Mouse (Mus musculus) kidney, adult 2 months (tissue): Measurements from ENCODE around the gene Snta1. TPM values are rescaled to one million over a fixed set of nuclear protein-coding genes. Genes with fewer than 3 reads are reported as not detected.

Experiments used
- DNase-seq: peaks from one replicate; pipeline ENCODE4 v3.0.0; 2021
- H3K27ac ChIP-seq: fragments of 200-500 bp; 2 replicates; pipeline ENCODE4 v1.5.1; 2012; ENCODE audit warnings: low read depth, low read length, control low read depth, inconsistent platforms; ENCODE audit not compliant: insufficient read depth
- H3K27me3 ChIP-seq: fragments of 200-500 bp; replicated peaks from 2 replicates; pipeline ENCODE4 v1.6.1; 2012; ENCODE audit warnings: mild to moderate bottlenecking, moderate library complexity, low read length, inconsistent platforms; ENCODE audit not compliant: control insufficient read depth, insufficient read depth
- H3K36me3 ChIP-seq: fragments of 200-500 bp; 2 replicates; pipeline ENCODE4 v1.6.1; 2012; ENCODE audit warnings: mild to moderate bottlenecking, moderate library complexity, low read length, inconsistent platforms; ENCODE audit not compliant: control insufficient read depth, insufficient read depth
- H3K4me1 ChIP-seq: fragments of 200-500 bp; 2 replicates; pipeline ENCODE4 v1.6.1; 2011; ENCODE audit warnings: low read length; ENCODE audit not compliant: control insufficient read depth, insufficient read depth
- H3K4me3 ChIP-seq: fragments of 200-500 bp; 2 replicates; pipeline ENCODE4 v1.5.1; 2011; ENCODE audit warnings: mild to moderate bottlenecking, low read depth, low read length, control low read depth; ENCODE audit not compliant: insufficient read depth
- CTCF ChIP-seq: fragments of 200-500 bp; conservative IDR thresholded peaks from 2 replicates; pipeline ENCODE4 v1.5.1; 2011; ENCODE audit warnings: low read depth, mild to moderate bottlenecking, control low read depth, low read length, moderate library complexity, mixed read lengths; ENCODE audit not compliant: insufficient read depth, insufficient read length
- POLR2A ChIP-seq: fragments of 200-500 bp; IDR thresholded peaks from one replicate; pipeline ENCODE4 v1.6.1; 2011; ENCODE audit warnings: low read depth, low read length, control low read depth
- WGBS: fragments of 180-500 bp; shearing (Covaris S2); methylation state at CpG from one replicate; pipeline ENCODE4 v1.1.7; 2018; 5-methylcytosine and 5-hydroxymethylcytosine counted together
- polyA plus RNA-seq: library from polyadenylated mRNA; depleted of rRNA; stranded (reverse); fragments of >200 nt; gene quantifications from 2 replicates; pipeline ENCODE4 v1.2.3, GENCODE M21; 2012

Snta1 gene
- polyA plus RNA-seq, 1 experiment: 60.5 TPM

GRCm38 (mm10) chr2:154407063-154407642, 746 bp downstream of the Snta1 start:
- H3K27me3 ChIP-seq: no peaks in the 10 kb centered on the region
- peaks cover 20% of the 10 kb centered on the region for H3K4me1 ChIP-seq
- WGBS: 26% methylated on average over 11 of the region's 11 CpGs
- H3K27ac ChIP-seq: peak overlapping the region; percentile 64
- H3K4me3 ChIP-seq: peak overlapping the region; percentile 79
- TF ChIP-seq POLR2A (no peak), CTCF (no peak)
- no peak for DNase-seq
- H3K36me3 ChIP-seq: no peaks in the 10 kb centered on the region

DNA sequence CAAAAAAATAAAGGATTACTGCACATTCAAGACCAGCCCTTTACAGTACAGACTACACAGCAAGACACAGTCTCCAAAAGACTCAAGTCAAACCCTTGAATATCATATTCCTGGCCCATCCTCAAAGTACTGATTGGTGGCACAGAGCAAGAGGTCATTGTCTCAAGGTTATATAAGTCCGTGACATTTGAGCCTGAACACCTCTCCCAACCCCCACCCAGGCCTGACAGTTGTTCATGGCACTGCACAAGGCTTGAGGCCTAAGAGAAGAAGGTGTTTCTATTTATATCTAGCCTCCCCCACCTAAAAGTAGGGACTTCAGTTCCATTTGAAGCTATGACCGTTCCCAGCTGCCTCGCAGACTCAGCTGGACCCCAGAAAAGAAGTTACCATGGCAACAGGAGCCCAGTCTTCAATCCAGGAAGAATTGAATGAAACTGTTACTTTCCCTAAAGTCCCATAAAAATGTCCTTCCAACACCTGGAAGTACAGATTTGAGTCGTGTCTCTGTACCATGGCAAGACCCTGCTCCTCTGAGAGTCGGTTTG, 2.4 kb downstream of the Snta1 start:
- Histone ChIP-seq H3K4me1 (peaks cover 20% of the 10 kb centered on the region), H3K27ac (no peak overlapping the region), H3K27me3 (no peaks in the 10 kb centered on the region), H3K4me3 (no peak overlapping the region), H3K36me3 (no peaks in the 10 kb centered on the region)
- TF ChIP-seq CTCF (no peak), POLR2A (no peak)
- 64% methylated on average over 5 of the region's 5 CpGs for WGBS
- no peak for DNase-seq

GRCm38 (mm10) chr2:154402811-154403210, 5.1 kb downstream of the Snta1 start:
- H3K4me3 ChIP-seq: no peak overlapping the region
- H3K27me3 ChIP-seq: no peaks in the 10 kb centered on the region
- peak; percentile 89 for DNase-seq
- TF ChIP-seq POLR2A (no peak), CTCF (no peak; the same call in 1 of the 2 replicates)
- 7% methylated on average over 7 of the region's 7 CpGs for WGBS
- peaks cover 24% of the 10 kb centered on the region; the same call in 1 of the 2 replicates for H3K4me1 ChIP-seq
- peak overlapping the region; percentile 19; the same call in 1 of the 2 replicates for H3K27ac ChIP-seq
- no peaks in the 10 kb centered on the region for H3K36me3 ChIP-seq

DNA sequence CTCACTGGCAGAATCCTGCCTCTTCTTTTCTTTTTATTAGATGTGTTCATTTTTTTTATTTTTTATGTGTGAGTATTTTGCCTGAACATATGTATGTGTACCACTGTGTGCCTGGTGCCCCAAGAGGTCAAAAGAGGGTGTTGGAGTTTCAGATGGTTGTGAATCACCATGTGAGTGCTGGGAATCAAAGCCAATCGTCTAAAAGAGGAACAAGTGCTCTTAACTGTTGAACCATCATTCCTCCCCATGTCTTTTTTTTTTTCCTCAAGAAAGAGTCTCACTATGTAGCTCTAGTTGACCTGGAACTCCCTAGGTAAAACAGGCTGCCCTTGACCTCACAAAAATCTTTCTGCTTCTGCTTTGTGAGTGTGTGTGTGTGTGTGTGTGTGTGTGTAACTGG, 5.9 kb downstream of the Snta1 start:
- DNase-seq: no peak
- H3K27ac ChIP-seq: no peak overlapping the region
- H3K27me3 ChIP-seq: no peaks in the 10 kb centered on the region
- 36% methylated on average over 1 of the region's 1 CpGs for WGBS
- TF ChIP-seq CTCF (no peak), POLR2A (no peak)
- no peaks in the 10 kb centered on the region; the same call in 1 of the 2 replicates for H3K36me3 ChIP-seq
- H3K4me3 ChIP-seq: no peak overlapping the region
- peaks cover 22% of the 10 kb centered on the region; the same call in 1 of the 2 replicates for H3K4me1 ChIP-seq

DNA sequence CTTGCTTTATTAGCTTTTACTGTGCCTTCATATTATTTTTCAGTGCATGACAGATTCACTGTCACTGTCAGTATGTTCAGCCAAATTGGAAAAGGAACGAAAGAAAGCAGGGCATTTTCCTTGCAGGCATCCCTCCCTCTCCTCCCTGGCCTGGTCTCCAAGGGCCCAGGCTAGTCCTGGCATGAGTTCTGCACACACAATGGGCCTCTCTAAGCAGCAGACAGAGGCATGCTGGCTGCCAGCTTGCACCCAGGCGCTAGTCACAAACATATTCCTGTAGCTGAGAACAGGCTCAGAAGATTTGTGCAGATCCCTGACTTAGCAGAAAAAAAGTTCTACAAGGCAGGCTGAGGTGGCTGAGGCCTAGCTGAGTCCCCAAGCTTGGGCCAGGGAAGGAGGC, 8.6 kb downstream of the Snta1 start:
- TF ChIP-seq POLR2A (no peak), CTCF (no peak)
- H3K4me1 ChIP-seq: peaks cover 17% of the 10 kb centered on the region; the same call in 1 of the 2 replicates
- peak; percentile 18 for DNase-seq
- H3K4me3 ChIP-seq: no peak overlapping the region
- H3K27me3 ChIP-seq: no peaks in the 10 kb centered on the region
- H3K36me3 ChIP-seq: no peaks in the 10 kb centered on the region; the same call in 1 of the 2 replicates
- 65% methylated on average over 2 of the region's 2 CpGs for WGBS
- no peak overlapping the region for H3K27ac ChIP-seq

DNA sequence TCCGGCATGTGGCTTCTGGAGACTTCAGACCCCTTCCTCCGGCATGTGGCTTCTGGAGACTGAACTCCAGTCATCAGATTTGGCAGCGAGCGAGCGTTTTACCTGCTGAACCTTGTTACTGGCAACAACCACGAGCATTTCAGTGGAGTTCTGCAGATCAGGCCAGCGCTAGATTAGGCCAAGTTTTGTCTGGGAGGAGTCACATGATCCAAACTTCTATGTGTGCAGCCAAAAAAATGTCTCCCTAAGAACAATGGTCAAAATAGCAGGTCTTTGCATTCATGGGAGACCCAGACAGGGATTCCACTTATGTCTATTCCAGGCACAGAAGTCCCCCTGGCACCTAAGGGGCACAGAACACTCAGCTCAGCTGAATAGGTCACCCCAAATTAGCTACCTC, 9.6 kb downstream of the Snta1 start:
- H3K4me3 ChIP-seq: no peak overlapping the region
- no peaks in the 10 kb centered on the region for H3K27me3 ChIP-seq
- no peaks in the 10 kb centered on the region; the same call in 1 of the 2 replicates for H3K36me3 ChIP-seq
- peaks cover 17% of the 10 kb centered on the region; the same call in 1 of the 2 replicates for H3K4me1 ChIP-seq
- H3K27ac ChIP-seq: peak overlapping the region; percentile 53
- TF ChIP-seq POLR2A: no peak
- no peak for TF ChIP-seq CTCF
- WGBS: 41% methylated on average over 7 of the region's 7 CpGs
- peak; percentile 85 for DNase-seq

DNA sequence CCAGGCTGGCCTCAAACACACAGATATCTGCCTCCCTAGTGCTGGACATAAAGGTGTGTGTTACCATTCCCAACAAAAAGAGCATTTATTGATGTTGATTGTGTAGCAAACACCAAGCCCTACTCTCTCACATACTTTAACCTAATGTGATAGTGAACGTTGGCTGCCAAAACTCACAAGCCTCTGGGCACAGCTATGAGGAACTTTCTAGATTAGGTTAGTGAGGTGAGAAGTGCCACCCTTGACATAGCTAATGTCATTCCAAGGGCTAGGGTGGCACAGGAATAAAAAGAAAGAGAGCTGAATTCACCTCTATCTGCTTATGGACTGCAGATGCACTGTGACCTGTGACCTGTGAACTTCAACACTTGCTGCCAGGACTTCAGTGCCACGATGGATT, 11.4 kb downstream of the Snta1 start:
- DNase-seq: peak; percentile 29
- Histone ChIP-seq H3K4me1 (peaks cover 17% of the 10 kb centered on the region; the same call in 1 of the 2 replicates), H3K4me3 (no peak overlapping the region), H3K27ac (no peak overlapping the region), H3K27me3 (no peaks in the 10 kb centered on the region), H3K36me3 (no peaks in the 10 kb centered on the region; the same call in 1 of the 2 replicates)
- 35% methylated on average over 2 of the region's 2 CpGs for WGBS
- TF ChIP-seq CTCF (no peak), POLR2A (no peak)
